Mouse (Mus musculus): ENCODE measurements around the gene Ppfibp2. TPM values are rescaled to one million over a fixed set of nuclear protein-coding genes. Genes with fewer than 3 reads are reported as not detected.

Gene Ppfibp2
- 5.3 and 6.6 TPM in 2 replicates for polyA plus RNA-seq (2016; fragmentation: Nextera tagmentation; extraction: Ambion mirVana)

DNA sequence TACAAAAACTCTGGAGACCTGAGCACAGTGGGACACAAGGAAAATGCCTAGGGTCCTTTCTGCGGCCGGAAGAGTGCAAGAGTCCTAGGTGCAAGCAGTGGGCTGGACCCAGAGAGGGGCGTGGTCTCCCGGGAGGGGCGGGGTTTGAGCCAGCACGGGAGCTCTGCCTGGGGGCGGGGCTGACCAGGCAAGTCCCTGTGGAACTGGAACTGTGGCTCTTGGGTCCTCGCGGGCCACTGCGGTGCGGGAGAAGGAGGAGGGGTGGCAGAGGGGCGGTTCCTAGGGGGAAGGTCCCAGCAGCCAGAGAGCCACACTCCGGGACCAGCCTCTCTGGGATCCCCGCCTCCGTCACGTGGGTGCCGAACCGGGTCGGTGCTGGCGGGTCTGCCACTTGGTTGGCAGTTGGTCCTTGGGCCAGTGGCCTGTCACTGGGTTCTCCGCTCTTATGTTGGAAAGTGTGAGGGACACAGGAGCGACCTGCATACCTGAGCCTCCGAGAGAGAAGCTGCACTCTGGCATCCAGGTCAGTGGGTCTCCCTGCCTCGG, at the start of gene Ppfibp2:
Ppfibp2 (plus strand) TSS at position 351 of the 546 bp plus-strand sequence.
- Histone ChIP-seq H3K9me3 (replicated peaks) (no peaks in the 10 kb centered on the region), H3K4me3 (peak within 1 kb of the TSS; percentile 67), H3K36me3 (no peaks in the 10 kb centered on the region), H3K4me1 (peaks cover 15% of the 10 kb centered on the region), H3K27me3 (ENCODE audit: low read depth, poor library complexity, severe bottlenecking) (peaks cover 14% of the 10 kb centered on the region), H3K27ac (replicated peaks) (peak within 1 kb of the TSS; percentile 63)
- WGBS = 1% methylated on average over 22 of the region's 24 CpGs
- peak; percentile 87 for DNase-seq (ENCODE audit: low spot score)

GRCm38 (mm10) chr7:107547872-107548271, 47.1 kb upstream of the Ppfibp2 start:
- WGBS = 91% methylated on average over 3 of the region's 3 CpGs
- H3K4me3 ChIP-seq = no peak overlapping the region
- DNase-seq (ENCODE audit: low spot score) = no peak

DNA sequence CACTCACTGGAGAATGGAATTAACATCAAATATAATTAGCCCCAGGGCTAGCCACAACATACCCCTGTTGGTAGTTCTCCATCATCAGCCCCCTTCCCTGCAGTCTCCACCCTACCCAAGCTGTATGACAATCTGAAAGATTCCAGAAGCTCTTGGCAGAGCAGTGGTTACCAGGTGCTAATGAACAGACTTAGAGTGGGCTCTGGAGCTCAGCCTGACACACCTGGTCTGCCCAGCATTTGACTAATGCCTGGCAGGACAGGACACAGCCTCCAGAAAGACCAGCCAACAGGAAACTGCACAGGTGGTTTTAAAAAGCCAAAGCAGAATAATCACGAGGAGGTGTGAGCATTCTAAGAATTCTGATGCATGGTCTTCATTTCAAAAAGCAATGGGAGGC, 41.5 kb upstream of the Ppfibp2 start:
- Histone ChIP-seq H3K36me3 (no peaks in the 10 kb centered on the region), H3K4me3 (no peak overlapping the region), H3K4me1 (no peaks in the 10 kb centered on the region), H3K27ac (replicated peaks) (no peak overlapping the region), H3K9me3 (replicated peaks) (no peaks in the 10 kb centered on the region), H3K27me3 (ENCODE audit: low read depth, poor library complexity, severe bottlenecking) (no peaks in the 10 kb centered on the region)
- DNase-seq (ENCODE audit: low spot score) = no peak
- WGBS = 83% methylated on average over 1 of the region's 1 CpGs

More at GRCm38 (mm10) chr7:107547872-107548271, 47.1 kb upstream of the Ppfibp2 start:
- H3K36me3 ChIP-seq = no peaks in the 10 kb centered on the region
- H3K27ac ChIP-seq (replicated peaks) = no peak overlapping the region
- no peaks in the 10 kb centered on the region for H3K27me3 ChIP-seq (ENCODE audit: low read depth, poor library complexity, severe bottlenecking)
- no peaks in the 10 kb centered on the region for H3K4me1 ChIP-seq
- H3K9me3 ChIP-seq (replicated peaks) = no peaks in the 10 kb centered on the region

DNA sequence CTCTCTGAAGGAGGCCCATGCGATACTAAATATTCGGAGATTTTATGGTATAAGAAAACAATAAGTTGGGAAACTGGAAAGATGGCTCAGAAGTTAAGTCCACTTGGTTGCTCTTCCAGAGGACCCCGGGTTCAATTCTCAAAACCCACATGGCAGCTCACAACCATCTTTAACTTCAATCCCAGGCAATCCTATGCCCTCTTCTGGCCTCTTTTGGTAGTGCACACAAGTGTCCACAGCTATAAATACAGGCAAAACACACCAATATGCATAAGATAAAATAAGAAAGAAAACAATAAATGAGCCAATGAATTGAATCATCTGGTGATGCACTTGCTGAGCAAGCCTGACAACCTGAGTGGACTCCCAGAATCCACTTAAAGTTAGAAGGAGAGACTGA, 39.1 kb upstream of the Ppfibp2 start:
- no peaks in the 10 kb centered on the region for H3K36me3 ChIP-seq
- WGBS = 89% methylated on average over 3 of the region's 3 CpGs
- DNase-seq (ENCODE audit: low spot score) = no peak
- H3K27me3 ChIP-seq (ENCODE audit: low read depth, poor library complexity, severe bottlenecking) = no peaks in the 10 kb centered on the region
- H3K27ac ChIP-seq (replicated peaks) = no peak overlapping the region
- no peaks in the 10 kb centered on the region for H3K9me3 ChIP-seq (replicated peaks)
- no peak overlapping the region for H3K4me3 ChIP-seq
- no peaks in the 10 kb centered on the region for H3K4me1 ChIP-seq

DNA sequence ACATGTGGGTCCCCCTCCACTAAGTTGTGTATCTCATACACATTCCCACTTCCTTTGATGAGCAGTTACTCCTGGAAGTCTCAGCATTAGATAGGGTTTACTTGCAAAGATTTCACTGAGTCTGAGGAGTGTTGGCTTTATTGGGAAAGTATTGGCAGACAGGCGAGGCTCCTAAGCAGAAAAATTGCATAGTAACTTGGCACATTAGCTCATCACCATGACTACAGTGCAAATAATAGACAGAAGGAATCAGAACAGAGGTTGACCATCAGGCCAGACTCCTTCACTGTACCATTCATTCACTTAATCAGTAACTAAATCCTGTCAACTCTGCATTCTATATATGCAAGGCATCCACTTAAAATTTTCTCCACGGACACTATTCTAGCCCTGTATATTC, 34.3 kb upstream of the Ppfibp2 start:
- Histone ChIP-seq H3K27ac (replicated peaks) (no peak overlapping the region), H3K27me3 (ENCODE audit: low read depth, poor library complexity, severe bottlenecking) (no peaks in the 10 kb centered on the region), H3K9me3 (replicated peaks) (no peaks in the 10 kb centered on the region), H3K4me3 (no peak overlapping the region), H3K4me1 (no peaks in the 10 kb centered on the region), H3K36me3 (no peaks in the 10 kb centered on the region)
- DNase-seq (ENCODE audit: low spot score) = no peak
- WGBS = 93% methylated on average over 2 of the region's 2 CpGs

DNA sequence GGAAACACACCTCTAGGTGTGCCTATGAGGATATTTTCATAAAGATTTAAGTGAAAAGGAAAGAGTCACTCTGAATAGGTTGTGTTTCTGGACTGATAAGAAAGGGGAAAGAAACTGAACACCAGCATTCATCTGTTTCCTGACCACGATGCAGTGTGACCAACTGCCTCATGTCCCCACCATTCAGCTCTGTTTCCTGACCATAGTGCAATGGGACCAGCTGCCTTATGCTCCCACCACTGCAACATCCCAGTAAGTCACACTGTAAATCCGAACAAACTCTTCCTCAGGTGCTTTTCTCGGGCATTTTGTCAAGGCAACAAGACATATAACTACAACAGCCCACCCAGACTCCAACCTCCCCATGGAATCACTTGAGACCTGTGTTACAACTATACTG, 33.4 kb upstream of the Ppfibp2 start:
- no peaks in the 10 kb centered on the region for H3K36me3 ChIP-seq
- H3K27me3 ChIP-seq (ENCODE audit: low read depth, poor library complexity, severe bottlenecking) = no peaks in the 10 kb centered on the region
- H3K4me1 ChIP-seq = no peaks in the 10 kb centered on the region
- no peak overlapping the region for H3K4me3 ChIP-seq
- H3K27ac ChIP-seq (replicated peaks) = no peak overlapping the region
- no peaks in the 10 kb centered on the region for H3K9me3 ChIP-seq (replicated peaks)
- no peak for DNase-seq (ENCODE audit: low spot score)
- 82% methylated on average over 3 of the region's 3 CpGs for WGBS

- Histone ChIP-seq H3K27ac (replicated peaks) (no peak overlapping the region), H3K4me3 (no peak overlapping the region), H3K27me3 (ENCODE audit: low read depth, poor library complexity, severe bottlenecking) (no peaks in the 10 kb centered on the region), H3K36me3 (no peaks in the 10 kb centered on the region), H3K9me3 (replicated peaks) (no peaks in the 10 kb centered on the region), H3K4me1 (peaks cover 5% of the 10 kb centered on the region; the same call in 1 of the 2 replicates)
- DNase-seq (ENCODE audit: low spot score) = no peak
- 71% methylated on average over 2 of the region's 2 CpGs for WGBS
These were observed 31.3 kb upstream of the Ppfibp2 start for GRCm38 (mm10) chr7:107563727-107564126.

DNA sequence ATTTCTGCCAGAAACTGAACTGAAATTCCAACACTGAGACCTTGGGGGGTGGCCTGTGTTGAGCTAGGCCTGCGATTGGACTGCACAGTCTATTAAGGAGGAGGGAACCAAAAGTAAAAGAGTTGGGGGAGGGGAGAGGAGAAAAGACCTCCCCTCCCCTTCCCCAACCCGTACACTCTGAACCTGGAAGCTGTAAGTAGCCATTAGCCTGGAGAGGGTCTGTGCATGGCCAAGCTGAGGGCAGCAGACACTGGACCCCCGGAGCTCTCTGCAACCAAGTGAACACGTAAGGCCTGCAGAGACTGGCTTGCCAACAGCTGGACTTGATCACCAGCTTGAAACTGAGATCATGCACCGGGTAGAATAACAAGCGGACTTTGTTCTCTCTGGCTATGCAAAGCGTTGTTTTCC, 27.7 kb upstream of the Ppfibp2 start, which contains the start of gene Olfml1:
Olfml1 (plus strand) TSS at position 186 of the 411 bp plus-strand sequence.
- H3K27ac ChIP-seq (replicated peaks) = no peak within 1 kb of the TSS; the same call in 1 of the 2 replicates
- WGBS = 63% methylated on average over 7 of the region's 7 CpGs
- DNase-seq (ENCODE audit: low spot score) = peak; percentile 39
- no peaks in the 10 kb centered on the region for H3K9me3 ChIP-seq (replicated peaks)
- no peaks in the 10 kb centered on the region for H3K27me3 ChIP-seq (ENCODE audit: low read depth, poor library complexity, severe bottlenecking)
- no peaks in the 10 kb centered on the region for H3K36me3 ChIP-seq
- no peak within 1 kb of the TSS for H3K4me3 ChIP-seq
- H3K4me1 ChIP-seq = peaks cover 5% of the 10 kb centered on the region; the same call in 1 of the 2 replicates

GRCm38 (mm10) chr7:107567674-107568073, 27.3 kb upstream of the Ppfibp2 start:
- Histone ChIP-seq H3K9me3 (replicated peaks) (no peaks in the 10 kb centered on the region), H3K27me3 (ENCODE audit: low read depth, poor library complexity, severe bottlenecking) (no peaks in the 10 kb centered on the region), H3K27ac (replicated peaks) (no peak overlapping the region; the same call in 1 of the 2 replicates), H3K4me1 (peaks cover 5% of the 10 kb centered on the region; the same call in 1 of the 2 replicates), H3K36me3 (no peaks in the 10 kb centered on the region), H3K4me3 (no peak overlapping the region)
- DNase-seq (ENCODE audit: low spot score) = no peak
- WGBS = 74% methylated on average over 5 of the region's 5 CpGs

- H3K27ac ChIP-seq (replicated peaks) = no peak overlapping the region
- H3K27me3 ChIP-seq (ENCODE audit: low read depth, poor library complexity, severe bottlenecking) = no peaks in the 10 kb centered on the region
- H3K9me3 ChIP-seq (replicated peaks) = no peaks in the 10 kb centered on the region
- H3K36me3 ChIP-seq = no peaks in the 10 kb centered on the region
- H3K4me3 ChIP-seq = no peak overlapping the region
- whole genome bisulfite sequencing = 75% methylated on average over 4 of the region's 4 CpGs
- peaks cover 5% of the 10 kb centered on the region; the same call in 1 of the 2 replicates for H3K4me1 ChIP-seq
- DNase-seq (ENCODE audit: low spot score) = no peak
These were observed 26.0 kb upstream of the Ppfibp2 start for GRCm38 (mm10) chr7:107568971-107569370.

DNA sequence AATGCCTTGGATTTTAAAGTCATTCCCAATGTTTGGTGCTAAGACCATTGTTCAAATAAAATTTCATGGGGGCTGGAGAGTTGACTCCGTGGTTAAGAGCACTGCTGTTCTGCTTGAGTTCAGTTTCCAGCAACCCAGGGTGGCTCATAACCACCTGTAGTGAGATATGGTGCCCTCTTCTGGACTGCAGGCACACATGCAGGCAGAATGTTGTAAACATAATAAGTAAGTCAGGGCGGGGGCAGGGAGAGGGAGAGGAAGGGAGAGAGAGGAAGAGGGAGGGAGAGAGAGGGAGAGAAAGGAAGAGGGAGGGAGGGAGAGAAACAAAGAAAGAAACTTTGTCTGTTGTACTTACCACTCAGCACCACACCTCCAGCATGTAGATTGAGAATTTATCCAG, 21.2 kb upstream of the Ppfibp2 start:
- 60% methylated on average over 2 of the region's 2 CpGs for WGBS
- H3K4me1 ChIP-seq = no peaks in the 10 kb centered on the region
- DNase-seq (ENCODE audit: low spot score) = no peak
- no peaks in the 10 kb centered on the region for H3K36me3 ChIP-seq
- no peak overlapping the region for H3K4me3 ChIP-seq
- H3K9me3 ChIP-seq (replicated peaks) = no peaks in the 10 kb centered on the region
- H3K27ac ChIP-seq (replicated peaks) = no peak overlapping the region
- no peaks in the 10 kb centered on the region for H3K27me3 ChIP-seq (ENCODE audit: low read depth, poor library complexity, severe bottlenecking)

DNA sequence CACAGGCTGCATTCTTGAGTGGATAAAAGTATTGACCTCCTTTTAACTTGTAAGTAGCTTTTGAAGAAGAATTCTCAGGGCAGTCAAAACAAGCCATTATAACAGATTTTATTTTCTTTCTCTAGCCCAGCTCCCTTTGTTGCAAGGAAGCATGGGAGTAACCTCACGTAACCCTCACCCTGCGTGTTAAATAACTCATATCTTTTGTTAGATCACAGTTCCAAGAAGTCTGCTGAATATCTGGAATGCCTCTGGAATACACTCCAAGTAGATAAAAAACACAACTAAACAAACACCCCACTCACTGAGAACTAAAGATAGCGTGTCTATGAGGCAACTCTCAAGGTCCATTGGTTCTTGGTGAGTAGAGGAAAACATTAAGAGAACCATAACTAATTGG, 20.7 kb upstream of the Ppfibp2 start:
- no peaks in the 10 kb centered on the region for H3K9me3 ChIP-seq (replicated peaks)
- H3K27ac ChIP-seq (replicated peaks) = no peak overlapping the region
- no peaks in the 10 kb centered on the region for H3K4me1 ChIP-seq
- H3K36me3 ChIP-seq = no peaks in the 10 kb centered on the region
- no peak for DNase-seq (ENCODE audit: low spot score)
- no peaks in the 10 kb centered on the region for H3K27me3 ChIP-seq (ENCODE audit: low read depth, poor library complexity, severe bottlenecking)
- WGBS = 72% methylated on average over 3 of the region's 3 CpGs
- H3K4me3 ChIP-seq = no peak overlapping the region

DNA sequence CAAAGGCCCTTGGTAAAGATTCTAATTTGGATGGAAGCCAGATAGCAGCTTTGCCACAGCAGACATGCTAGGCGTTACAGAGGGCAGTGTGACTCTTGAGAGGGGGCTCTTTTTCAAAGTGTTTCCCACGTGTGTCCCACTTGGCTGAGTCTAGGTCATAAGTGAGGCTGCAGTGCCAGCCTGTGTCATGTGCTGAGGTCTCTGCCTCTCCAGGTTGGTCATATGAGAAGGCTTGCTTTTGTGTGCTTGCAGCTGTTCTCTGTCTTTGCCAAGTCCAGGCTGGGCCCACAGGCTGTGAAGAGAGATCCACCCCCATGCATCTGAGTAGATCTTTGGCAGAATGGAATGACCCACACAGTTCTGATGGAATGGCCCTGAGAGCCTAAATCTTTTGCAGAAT, 2.4 kb upstream of the Ppfibp2 start:
- H3K27ac ChIP-seq (replicated peaks) = no peak overlapping the region
- 66% methylated on average over 2 of the region's 2 CpGs for WGBS
- no peaks in the 10 kb centered on the region for H3K36me3 ChIP-seq
- H3K4me1 ChIP-seq = peaks cover 15% of the 10 kb centered on the region
- H3K27me3 ChIP-seq (ENCODE audit: low read depth, poor library complexity, severe bottlenecking) = peaks cover 14% of the 10 kb centered on the region
- no peak overlapping the region for H3K4me3 ChIP-seq
- no peak for DNase-seq (ENCODE audit: low spot score)
- no peaks in the 10 kb centered on the region for H3K9me3 ChIP-seq (replicated peaks)
